Mouse (Mus musculus) bone marrow macrophage, adult 2 months (primary cell): ENCODE results near the gene Fastkd3. TPM values are rescaled to one million over a fixed set of nuclear protein-coding genes. Genes with fewer than 3 reads are reported as not detected.
A peak's percentile ranks its signal among the peaks of the same experiment; 100 is the strongest.
"Not testable (repeated sequence)": the region's sequence is repeated elsewhere in the genome, so short reads cannot be mapped to it uniquely, and the experiment has no call there.

ENCODE experiments used
- H3K27ac ChIP-seq: 2 replicates; pipeline ENCODE4 v1.5.1; 2012; ENCODE audit warnings: low read depth, low read length; ENCODE audit not compliant: insufficient read depth
- H3K4me1 ChIP-seq: 2 replicates; pipeline ENCODE4 v1.6.1; 2012; ENCODE audit warnings: low read length; ENCODE audit not compliant: control insufficient read depth, insufficient read depth
- H3K4me3 ChIP-seq: 2 replicates; pipeline ENCODE4 v1.5.1; 2012; ENCODE audit warnings: mild to moderate bottlenecking, low read length, moderate library complexity; ENCODE audit not compliant: insufficient read depth
- CTCF ChIP-seq: IDR thresholded peaks from 2 replicates; pipeline ENCODE4 v1.5.1; 2012; ENCODE audit warnings: low read depth, mild to moderate bottlenecking, low read length, moderate library complexity
- POLR2A ChIP-seq: IDR thresholded peaks from 2 replicates; pipeline ENCODE4 v1.6.1; 2012; ENCODE audit warnings: mild to moderate bottlenecking, low read depth, low read length, borderline replicate concordance
- polyA plus RNA-seq: library from polyadenylated mRNA; stranded (reverse); fragments of >200 nt; gene quantifications from 2 replicates; pipeline ENCODE4 v1.2.4, GENCODE M21; 2012; ENCODE audit not compliant: missing spikeins, insufficient read depth, insufficient read length

Fastkd3 gene
- polyA plus RNA-seq = 17.8 and 19.0 TPM in 2 replicates

- Histone ChIP-seq H3K27ac (peak within 1 kb of the TSS; percentile 88), H3K4me1 (peaks cover 42% of the 10 kb centered on the region), H3K4me3 (peak within 1 kb of the TSS; percentile 90)
- no peak for TF ChIP-seq CTCF
- 0 out of 2 replicates have a peak, but pooled peaks have one; percentile 31 for TF ChIP-seq POLR2A
These were observed at the start of gene Fastkd3, which contains the start of gene Mtrr for GRCm38 (mm10) chr13:68581747-68582516. TSS of gene Fastkd3 (plus strand) at chr13:68582234. TSS of gene Mtrr (minus strand) at chr13:68582149.

DNA sequence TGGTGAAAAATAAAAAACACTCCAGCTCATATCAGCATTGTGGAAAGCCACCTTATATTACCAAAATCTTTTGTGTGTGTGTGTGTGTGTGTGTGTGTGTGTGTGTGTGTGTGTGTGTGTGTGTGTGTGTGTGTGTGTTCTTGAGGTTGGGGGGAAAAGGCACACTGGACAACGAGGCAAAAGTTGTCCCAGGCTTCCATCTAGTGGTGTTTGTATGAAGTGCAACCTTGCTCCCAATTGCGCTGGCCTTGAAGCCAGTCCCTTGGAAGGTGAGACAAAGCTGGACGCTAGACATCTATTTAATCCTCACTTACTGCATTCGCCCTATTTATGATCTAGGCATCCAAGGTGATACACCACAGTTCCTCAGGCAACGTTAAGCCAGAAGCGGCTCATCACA is 28.6 kb upstream of the Fastkd3 start:
- not testable (repeated sequence) for H3K27ac ChIP-seq, H3K4me3 ChIP-seq

GRCm38 (mm10) chr13:68568110-68568509 is 13.9 kb upstream of the Fastkd3 start:
- no peak for TF ChIP-seq POLR2A
- TF ChIP-seq CTCF = no peak
- H3K4me1 ChIP-seq = peaks cover 12% of the 10 kb centered on the region
- H3K4me3 ChIP-seq = no peak overlapping the region
- no peak overlapping the region for H3K27ac ChIP-seq

More for the DNA sequence above, 28.6 kb upstream of the Fastkd3 start:
- H3K4me1 ChIP-seq = not testable (repeated sequence)

DNA sequence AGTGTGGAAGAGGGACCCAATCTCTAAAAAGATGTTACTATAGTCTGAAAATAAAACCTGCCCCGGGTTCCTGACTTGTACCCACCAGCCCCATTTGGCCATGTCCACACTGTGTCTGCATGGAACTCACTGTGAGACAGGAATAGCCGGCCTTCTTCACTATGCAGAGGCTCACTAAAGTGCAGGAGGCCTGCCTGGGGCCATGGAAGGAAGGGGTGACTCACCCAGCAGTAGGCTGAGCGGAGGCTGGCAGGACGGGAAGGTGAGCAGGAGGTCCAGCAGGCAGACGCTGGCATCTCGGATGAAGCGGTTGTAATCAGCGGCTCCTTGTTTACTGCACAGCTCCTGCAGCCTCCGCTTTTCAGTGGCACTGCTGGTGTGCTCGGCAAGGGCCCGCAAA is 13.5 kb upstream of the Fastkd3 start:
- H3K4me1 ChIP-seq = peaks cover 16% of the 10 kb centered on the region
- H3K4me3 ChIP-seq = no peak overlapping the region
- no peak for TF ChIP-seq CTCF
- TF ChIP-seq POLR2A = no peak
- no peak overlapping the region for H3K27ac ChIP-seq

DNA sequence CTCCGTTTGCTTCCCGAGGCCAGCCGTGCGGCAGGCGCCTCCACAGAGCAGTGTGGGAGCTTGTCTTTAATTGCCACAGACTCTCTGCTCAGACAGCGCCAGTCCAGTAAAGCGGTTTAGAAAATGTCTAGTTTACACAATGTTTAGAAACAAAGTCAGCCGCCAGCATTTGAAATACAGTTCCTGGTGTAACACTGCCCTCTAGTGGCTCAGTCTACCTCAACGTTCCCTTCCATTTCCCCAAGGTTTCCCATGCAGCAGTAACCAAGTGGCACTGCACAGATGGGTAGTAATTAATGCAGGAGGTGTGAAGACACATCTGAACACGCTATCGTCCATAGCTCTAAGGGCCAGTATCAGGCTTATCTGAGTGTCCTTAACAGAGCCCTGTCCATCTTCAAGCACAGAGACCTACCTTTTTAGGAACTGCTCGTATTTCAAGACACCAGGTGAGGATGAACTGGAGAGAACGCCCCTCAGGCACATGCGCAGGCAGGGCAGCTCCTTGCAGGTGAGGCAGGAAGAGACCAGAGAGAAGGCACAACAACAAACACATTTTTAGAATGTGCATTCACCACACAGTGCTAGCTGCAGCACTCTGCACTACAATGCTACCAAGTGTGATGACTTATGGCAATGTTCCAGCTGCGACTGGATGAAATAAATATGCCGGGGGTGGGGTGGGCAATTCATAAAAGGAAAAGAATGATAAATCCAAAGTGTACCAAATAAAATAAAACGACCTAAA is 12.3 kb upstream of the Fastkd3 start:
- H3K4me1 ChIP-seq = peaks cover 22% of the 10 kb centered on the region
- H3K4me3 ChIP-seq = no peak overlapping the region
- TF ChIP-seq CTCF (peak; percentile 48), POLR2A (no peak)
- H3K27ac ChIP-seq = no peak overlapping the region

GRCm38 (mm10) chr13:68572247-68572646 is 9.8 kb upstream of the Fastkd3 start:
- no peak overlapping the region for H3K4me3 ChIP-seq
- peaks cover 23% of the 10 kb centered on the region for H3K4me1 ChIP-seq
- no peak for TF ChIP-seq CTCF
- TF ChIP-seq POLR2A = no peak
- H3K27ac ChIP-seq = peak overlapping the region; percentile 59

DNA sequence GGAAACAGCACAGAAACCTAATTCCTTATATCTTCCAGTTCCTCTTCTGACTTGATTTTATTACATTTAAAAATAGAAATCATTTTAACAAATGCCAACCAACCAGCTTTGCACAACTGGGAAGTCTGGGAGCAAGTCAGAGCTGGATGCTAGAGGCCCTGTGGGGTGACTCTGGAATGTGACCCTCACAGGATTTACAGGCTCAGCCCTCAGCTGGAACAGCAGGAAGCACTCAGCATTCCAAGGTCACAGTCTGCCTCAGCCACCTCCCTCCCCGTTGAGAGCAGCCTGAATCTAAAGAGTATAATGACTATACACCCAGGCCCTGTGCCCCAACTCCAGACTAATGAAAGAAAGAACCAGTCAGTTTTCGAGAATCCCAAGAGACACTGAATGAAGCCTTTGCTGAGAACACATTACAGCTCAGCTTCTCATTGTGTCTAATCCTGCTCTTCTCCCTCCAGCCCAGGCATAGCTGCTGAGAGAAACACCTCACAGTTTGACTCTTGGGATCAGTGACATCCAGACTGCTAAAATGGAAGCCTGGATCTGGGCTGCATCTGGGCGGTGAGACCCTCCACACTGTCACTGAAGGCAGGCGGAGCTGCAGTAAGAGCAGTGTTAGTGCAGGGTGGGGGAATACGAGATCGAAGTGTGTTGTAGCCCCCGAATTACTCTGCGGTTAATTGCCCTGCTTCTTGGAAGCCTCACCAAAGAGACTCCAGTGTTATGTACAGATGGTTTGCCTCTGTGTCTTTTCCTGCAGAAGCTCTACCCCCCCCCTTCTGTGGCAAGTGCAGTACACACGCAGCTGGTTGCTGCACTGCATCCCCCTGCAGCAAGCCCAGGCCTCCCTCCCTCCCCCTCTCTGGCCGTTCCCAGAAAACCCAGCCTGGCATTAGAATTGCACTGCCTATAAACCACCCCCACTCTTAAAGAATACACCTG is 8.8 kb upstream of the Fastkd3 start:
- Histone ChIP-seq H3K4me3 (no peak overlapping the region), H3K27ac (peak overlapping the region; percentile 59), H3K4me1 (peaks cover 23% of the 10 kb centered on the region)
- TF ChIP-seq POLR2A (no peak), CTCF (no peak)

- TF ChIP-seq POLR2A (no peak), CTCF (no peak)
- no peak overlapping the region for H3K27ac ChIP-seq
- no peak overlapping the region for H3K4me3 ChIP-seq
- H3K4me1 ChIP-seq = peaks cover 23% of the 10 kb centered on the region
These were observed 7.6 kb upstream of the Fastkd3 start for GRCm38 (mm10) chr13:68574398-68574797.

DNA sequence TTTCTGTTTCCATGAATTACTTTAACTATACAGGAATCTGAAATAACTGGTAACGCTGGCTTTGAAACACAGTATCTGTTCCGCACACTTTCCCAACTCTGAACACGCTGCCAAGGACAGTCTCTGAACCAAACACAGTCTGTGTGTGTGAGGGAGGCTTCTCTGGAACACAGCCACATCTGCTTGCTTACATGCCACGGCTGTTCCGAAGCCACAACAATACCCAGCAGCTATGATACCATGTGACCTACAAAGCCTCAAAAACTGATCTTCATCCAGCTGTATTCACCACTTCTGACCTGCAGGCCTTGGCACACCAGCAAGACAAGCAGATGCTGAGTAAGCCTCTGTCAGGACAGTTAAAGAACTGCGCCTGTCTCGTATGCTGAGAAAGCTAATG is 4.1 kb upstream of the Fastkd3 start:
- Histone ChIP-seq H3K4me1 (peaks cover 25% of the 10 kb centered on the region), H3K4me3 (no peak overlapping the region), H3K27ac (no peak overlapping the region)
- no peak for TF ChIP-seq POLR2A
